15 mouse cellular contexts compared by ENCODE assay signal in the genomic region with DNA sequence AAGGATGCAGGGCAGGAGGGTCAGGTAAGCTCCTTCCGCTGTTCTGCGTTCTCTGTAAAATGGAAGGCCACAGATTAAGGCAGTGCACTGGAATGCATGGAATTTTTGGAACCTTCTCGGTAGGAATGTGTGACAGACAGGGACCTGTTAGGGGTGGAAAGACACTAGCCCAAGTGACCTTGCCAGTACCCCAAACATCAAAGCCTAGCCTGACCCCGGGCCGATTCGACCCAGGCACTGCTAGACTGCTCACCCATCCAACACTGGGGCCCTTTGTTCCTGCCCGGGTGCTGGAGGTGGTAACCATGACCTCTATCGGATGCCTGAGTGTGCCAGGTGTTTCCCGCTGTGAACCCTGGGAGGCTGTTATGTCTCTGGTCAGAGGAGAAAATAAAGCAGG. TPM values are rescaled to one million over a fixed set of nuclear protein-coding genes. Genes with fewer than 3 reads are reported as not detected.
"Had no signal": no experiment of that assay in that cellular context is flagged by ENCODE, and none has a peak within 500 bp of the region (broad histone marks: within the 10 kb centered on the region; RNA-seq: fewer than 3 reads in every experiment).

No protein-coding gene starts in this region.

- H3K27ac ChIP-seq: layer of hippocampus, adult 2 months; limb, embryonic 15.5 days; liver, embryonic 12.5 days; midbrain, embryonic 12.5 days; neural tube, embryonic 15.5 days; stomach, postnatal 0 days had no signal

- H3K27me3 ChIP-seq: neural tube, embryonic 15.5 days had no signal

- H3K9me3 ChIP-seq: limb, embryonic 15.5 days; liver, embryonic 12.5 days; midbrain, embryonic 12.5 days; neural tube, embryonic 15.5 days had no signal

- DNase-seq: kidney, postnatal 10 days; kidney, postnatal 4 days; lung, embryonic 14.5 days; lung, postnatal 10 days; lung, postnatal 4 days; right cerebral cortex, adult 18-20 months; right cerebral cortex, postnatal 25 days; thymus, postnatal 4 days had no signal

- H3K9ac ChIP-seq: limb, embryonic 15.5 days; liver, embryonic 12.5 days; lung, embryonic 14.5 days; midbrain, embryonic 12.5 days; neural tube, embryonic 15.5 days had no signal

- H3K36me3 ChIP-seq: limb, embryonic 15.5 days; liver, embryonic 12.5 days; midbrain, embryonic 12.5 days; neural tube, embryonic 15.5 days had no signal

- H3K4me3 ChIP-seq: layer of hippocampus, adult 2 months; limb, embryonic 15.5 days; liver, embryonic 12.5 days; midbrain, embryonic 12.5 days; myocyte; neural tube, embryonic 15.5 days had no signal

- H3K4me2 ChIP-seq: limb, embryonic 15.5 days; liver, embryonic 12.5 days; lung, embryonic 14.5 days; midbrain, embryonic 12.5 days; neural tube, embryonic 15.5 days had no signal

- ATAC-seq: liver, embryonic 12.5 days had no signal

RNA-seq across cellular contexts. Expression of gene Tcp11, which starts 58.2 kb away (rescaled TPM):
- polyA plus RNA-seq: myocyte had no signal
